Mouse (Mus musculus) liver, embryonic 16.5 days (tissue): ENCODE measurements around the gene Cryba1. TPM values are rescaled to one million over a fixed set of nuclear protein-coding genes. Genes with fewer than 3 reads are reported as not detected.
"Not testable (repeated sequence)": the region's sequence is repeated elsewhere in the genome, so short reads cannot be mapped to it uniquely, and the experiment has no call there.

Experiments used
- ATAC-seq: fragments of 200-750 bp; cut with Nextera tagmentation; 2 replicates; pipeline ENCODE4 v1.8.0; 2017; ENCODE audit warnings: low read depth, mild to moderate bottlenecking, moderate number of reproducible peaks, moderate library complexity
- H3K27ac ChIP-seq: fragments of 300-500 bp; sonication (generic); 2 replicates; pipeline ENCODE4 v1.5.1; 2014; ENCODE audit warnings: mild to moderate bottlenecking, low read length
- H3K27me3 ChIP-seq: fragments of 300-500 bp; sonication (generic); 2 replicates; pipeline ENCODE4 v1.6.1; 2014; ENCODE audit warnings: low read depth, low read length, mixed read lengths; ENCODE audit not compliant: control insufficient read depth, insufficient read depth
- H3K36me3 ChIP-seq: fragments of 300-500 bp; sonication (generic); 2 replicates; pipeline ENCODE4 v1.6.1; 2014; ENCODE audit warnings: mild to moderate bottlenecking; ENCODE audit not compliant: control insufficient read depth, insufficient read depth
- H3K4me1 ChIP-seq: fragments of 300-500 bp; sonication (generic); 2 replicates; pipeline ENCODE4 v1.6.1; 2014; ENCODE audit warnings: low read depth, low read length, mixed read lengths; ENCODE audit not compliant: control insufficient read depth
- H3K4me2 ChIP-seq: fragments of 300-500 bp; sonication (generic); 2 replicates; pipeline ENCODE4 v1.6.1; 2014; ENCODE audit warnings: low read depth, low read length, mixed read lengths
- H3K4me3 ChIP-seq: fragments of 300-500 bp; sonication (generic); 2 replicates; pipeline ENCODE4 v1.5.1; 2014; ENCODE audit warnings: low read depth, mild to moderate bottlenecking, low read length
- H3K9ac ChIP-seq: fragments of 300-500 bp; sonication (generic); 2 replicates; pipeline ENCODE4 v1.6.1; 2014; ENCODE audit warnings: low read depth, low read length
- H3K9me3 ChIP-seq: fragments of 300-500 bp; sonication (generic); replicated peaks from 2 replicates; pipeline ENCODE4 v1.6.1; 2016; ENCODE audit warnings: low read length; ENCODE audit not compliant: control insufficient read depth
- WGBS: fragments of 180-500 bp; shearing (Covaris S2); extraction: QIAGEN DNeasy Blood & Tissue Kit; methylation state at CpG from one replicate; pipeline ENCODE4 v1.1.7; 2014; ENCODE audit not compliant: insufficient replicate concordance; 5-methylcytosine and 5-hydroxymethylcytosine counted together
- polyA plus RNA-seq: library from polyadenylated mRNA; unstranded; fragments of >200 nt; fragmentation: Nextera tagmentation; extraction: Ambion mirVana; gene quantifications from 2 replicates; pipeline ENCODE4 v1.2.1, GENCODE M21; 2015

Gene Cryba1
- polyA plus RNA-seq, 1 experiment from 2014 or later: not detected

DNA sequence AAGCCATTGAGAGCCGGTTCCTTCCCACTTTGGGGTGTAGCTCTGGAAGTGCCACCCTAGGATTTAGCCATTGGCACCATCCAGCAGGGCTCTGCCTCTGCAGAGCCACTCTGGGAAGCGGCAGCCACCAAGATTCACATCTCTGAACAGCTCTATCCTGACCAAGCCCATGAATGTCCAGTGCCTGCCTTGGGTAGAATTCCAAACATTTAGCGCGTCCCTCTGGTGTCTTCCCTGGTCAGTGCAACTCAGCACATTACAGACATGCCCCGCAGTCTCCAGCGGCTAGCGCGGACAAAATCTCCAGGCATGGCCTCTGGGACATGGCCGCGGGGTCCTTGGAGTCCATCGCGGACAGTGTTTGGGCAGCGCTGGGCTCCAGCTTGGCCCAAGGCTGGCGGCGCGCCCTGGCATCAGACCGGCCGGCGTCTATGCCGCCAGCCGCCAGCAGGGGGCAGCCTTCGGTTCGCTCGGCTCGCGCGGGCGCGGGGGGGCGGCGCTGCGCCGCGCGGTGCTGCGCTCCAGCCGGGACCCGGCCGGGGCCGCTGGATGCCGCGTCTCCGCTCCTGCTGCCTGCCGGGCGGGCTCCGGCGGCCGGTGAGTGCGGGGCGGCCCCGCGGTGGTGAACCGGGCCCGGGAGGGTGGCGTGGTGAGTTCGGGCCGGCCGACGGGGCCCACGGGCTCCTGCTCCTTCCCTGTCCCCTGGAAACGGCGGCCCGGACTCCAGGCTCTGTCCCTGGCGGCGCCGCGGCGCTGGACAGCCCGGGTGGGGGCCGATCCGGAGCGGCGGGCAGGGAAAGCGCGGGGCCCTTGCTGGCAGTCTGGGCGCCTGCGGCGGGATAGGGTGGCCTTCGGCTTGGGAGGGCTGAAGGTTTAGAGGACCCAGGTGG lies 37.9 kb upstream of the Cryba1 start, which contains the start of gene Myo18a:
Myo18a (plus strand) TSS at position 464 of the 890 bp plus-strand sequence.
- Histone ChIP-seq H3K27me3 (no peaks in the 10 kb centered on the region), H3K4me2 (peak within 1 kb of the TSS; percentile 96), H3K36me3 (no peaks in the 10 kb centered on the region), H3K27ac (peak within 1 kb of the TSS; percentile 76), H3K9ac (peak within 1 kb of the TSS; percentile 96), H3K9me3 (no peaks in the 10 kb centered on the region), H3K4me3 (peak within 1 kb of the TSS; percentile 81), H3K4me1 (peaks cover 44% of the 10 kb centered on the region)
- ATAC-seq: peak; percentile 71
- 3% methylated on average over 70 of the region's 79 CpGs for WGBS

- Histone ChIP-seq H3K4me2 (no peak overlapping the region), H3K4me3 (no peak overlapping the region), H3K36me3 (no peaks in the 10 kb centered on the region), H3K4me1 (peaks cover 20% of the 10 kb centered on the region), H3K9me3 (no peaks in the 10 kb centered on the region), H3K9ac (no peak overlapping the region), H3K27me3 (no peaks in the 10 kb centered on the region), H3K27ac (no peak overlapping the region)
- 38% methylated on average over 4 of the region's 4 CpGs for WGBS
- no peak for ATAC-seq
These were observed 34.9 kb upstream of the Cryba1 start for GRCm38 (mm10) chr11:77760031-77760430.

DNA sequence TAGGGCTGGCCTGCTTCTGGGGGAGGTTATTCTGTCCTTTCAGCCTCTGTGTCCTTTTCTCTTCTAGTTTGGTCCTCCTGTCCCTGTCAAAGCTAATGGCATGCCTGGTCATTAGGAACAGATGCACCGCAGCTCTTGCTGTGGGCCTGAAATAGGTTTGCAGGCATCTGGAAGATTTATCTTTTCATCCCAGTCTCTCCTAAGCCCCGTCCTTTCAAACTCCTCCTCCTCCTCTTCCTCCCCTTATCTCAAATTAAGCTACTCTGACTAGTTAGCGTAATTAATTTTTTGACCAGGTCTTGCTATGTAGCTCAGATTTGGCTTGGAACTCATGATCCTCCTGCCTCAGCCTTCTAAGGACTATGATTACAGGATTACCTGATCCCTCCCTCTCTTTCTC lies 28.4 kb upstream of the Cryba1 start:
- Histone ChIP-seq H3K27me3 (no peaks in the 10 kb centered on the region), H3K9me3 (no peaks in the 10 kb centered on the region), H3K4me2 (peak overlapping the region; percentile 31), H3K36me3 (no peaks in the 10 kb centered on the region), H3K4me3 (no peak overlapping the region), H3K4me1 (peaks cover 25% of the 10 kb centered on the region), H3K27ac (peak overlapping the region; percentile 65), H3K9ac (no peak overlapping the region)
- ATAC-seq: peak; percentile 65
- 18% methylated on average over 3 of the region's 3 CpGs for WGBS

- H3K36me3 ChIP-seq: no peaks in the 10 kb centered on the region
- 32% methylated on average over 5 of the region's 5 CpGs for WGBS
- H3K9me3 ChIP-seq: no peaks in the 10 kb centered on the region
- no peak overlapping the region for H3K4me3 ChIP-seq
- H3K9ac ChIP-seq: 0 out of 2 replicates have a peak overlapping the region, but pooled peaks have one; percentile 29
- peak overlapping the region; percentile 31 for H3K4me2 ChIP-seq
- peak; percentile 81 for ATAC-seq
- peaks cover 25% of the 10 kb centered on the region for H3K4me1 ChIP-seq
- peak overlapping the region; percentile 65 for H3K27ac ChIP-seq
- no peaks in the 10 kb centered on the region for H3K27me3 ChIP-seq
These were observed 27.4 kb upstream of the Cryba1 start for GRCm38 (mm10) chr11:77752525-77752924.

GRCm38 (mm10) chr11:77748996-77749395 lies 23.9 kb upstream of the Cryba1 start:
- Histone ChIP-seq H3K4me2 (no peak overlapping the region), H3K9me3 (no peaks in the 10 kb centered on the region), H3K9ac (no peak overlapping the region), H3K27me3 (no peaks in the 10 kb centered on the region), H3K36me3 (no peaks in the 10 kb centered on the region), H3K4me1 (peaks cover 32% of the 10 kb centered on the region), H3K27ac (no peak overlapping the region), H3K4me3 (no peak overlapping the region)
- 67% methylated on average over 5 of the region's 5 CpGs for WGBS
- ATAC-seq: no peak

DNA sequence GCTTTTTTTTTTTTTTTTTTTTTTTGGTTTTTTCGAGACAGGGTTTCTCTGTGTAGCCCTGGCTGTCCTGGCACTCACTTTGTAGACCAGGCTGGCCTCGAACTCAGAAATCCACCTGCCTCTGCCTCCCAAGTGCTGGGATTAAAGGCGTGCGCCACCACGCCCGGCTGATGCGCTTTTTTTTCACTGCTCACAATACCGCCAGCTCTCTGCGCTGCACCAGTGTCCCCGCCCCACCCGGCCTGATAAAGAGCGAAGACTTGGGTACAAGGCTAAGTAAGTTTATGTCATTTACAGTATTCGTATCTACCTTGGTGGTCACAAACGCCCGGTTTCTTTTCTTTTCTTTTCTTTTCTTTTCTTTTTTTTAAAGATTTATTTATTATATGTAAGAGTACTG lies 22.0 kb upstream of the Cryba1 start:
- H3K4me2 ChIP-seq, H3K27me3 ChIP-seq, H3K4me3 ChIP-seq, H3K9me3 ChIP-seq, H3K36me3 ChIP-seq, H3K9ac ChIP-seq, H3K27ac ChIP-seq: not testable (repeated sequence)
- peak; percentile 51; the same call in 1 of the 2 replicates for ATAC-seq
- peaks cover 13% of the 10 kb centered on the region for H3K4me1 ChIP-seq
- 70% methylated on average over 14 of the region's 15 CpGs for WGBS

DNA sequence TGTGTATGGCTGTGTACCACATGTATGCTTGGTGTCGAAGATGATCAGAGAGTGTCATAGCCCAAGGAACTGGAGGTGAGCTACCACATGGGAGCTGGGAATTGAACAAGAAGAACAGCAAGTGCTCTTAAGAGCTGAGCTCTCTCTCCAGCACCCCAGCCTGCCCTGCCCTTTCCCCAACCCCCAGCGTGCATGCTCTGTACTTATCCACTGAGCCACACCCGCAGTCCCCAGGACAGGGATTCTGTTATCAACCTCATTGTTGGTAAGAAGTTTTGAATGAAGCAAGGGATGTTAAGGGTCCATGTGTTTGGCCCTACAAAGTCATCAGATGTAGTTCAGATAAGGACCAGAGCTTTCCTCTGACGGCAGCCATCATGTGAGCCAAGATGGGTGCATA lies 21.6 kb upstream of the Cryba1 start:
- WGBS: 32% methylated on average over 4 of the region's 4 CpGs
- Histone ChIP-seq H3K9me3 (no peaks in the 10 kb centered on the region), H3K27ac (no peak overlapping the region), H3K36me3 (no peaks in the 10 kb centered on the region), H3K4me2 (no peak overlapping the region), H3K9ac (no peak overlapping the region), H3K4me1 (peaks cover 10% of the 10 kb centered on the region), H3K27me3 (no peaks in the 10 kb centered on the region), H3K4me3 (no peak overlapping the region)
- peak; percentile 79 for ATAC-seq

DNA sequence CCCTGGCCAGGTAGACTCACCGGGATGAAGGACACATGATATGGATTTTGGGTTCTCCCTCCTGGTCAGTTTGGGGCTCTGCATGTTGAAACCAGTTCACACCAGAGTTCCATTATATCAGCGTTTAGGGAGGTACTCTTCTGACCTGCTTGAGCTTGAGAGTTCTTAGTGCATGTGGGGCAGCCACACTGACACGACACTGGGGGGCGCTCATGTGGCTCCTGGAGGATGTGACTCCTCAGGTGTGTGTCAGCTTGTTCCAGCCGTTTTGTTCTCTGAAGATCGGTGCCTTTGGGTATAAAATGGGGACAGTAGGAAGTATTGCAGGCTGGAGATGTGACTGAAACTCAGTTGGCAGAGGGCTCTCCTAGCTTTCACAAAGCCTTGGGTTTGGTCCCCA lies 18.9 kb upstream of the Cryba1 start:
- Histone ChIP-seq H3K4me2 (no peak overlapping the region), H3K27ac (no peak overlapping the region), H3K4me3 (no peak overlapping the region), H3K9ac (no peak overlapping the region), H3K9me3 (no peaks in the 10 kb centered on the region), H3K4me1 (peaks cover 10% of the 10 kb centered on the region), H3K36me3 (no peaks in the 10 kb centered on the region), H3K27me3 (no peaks in the 10 kb centered on the region)
- ATAC-seq: no peak
- 25% methylated on average over 6 of the region's 6 CpGs for WGBS

DNA sequence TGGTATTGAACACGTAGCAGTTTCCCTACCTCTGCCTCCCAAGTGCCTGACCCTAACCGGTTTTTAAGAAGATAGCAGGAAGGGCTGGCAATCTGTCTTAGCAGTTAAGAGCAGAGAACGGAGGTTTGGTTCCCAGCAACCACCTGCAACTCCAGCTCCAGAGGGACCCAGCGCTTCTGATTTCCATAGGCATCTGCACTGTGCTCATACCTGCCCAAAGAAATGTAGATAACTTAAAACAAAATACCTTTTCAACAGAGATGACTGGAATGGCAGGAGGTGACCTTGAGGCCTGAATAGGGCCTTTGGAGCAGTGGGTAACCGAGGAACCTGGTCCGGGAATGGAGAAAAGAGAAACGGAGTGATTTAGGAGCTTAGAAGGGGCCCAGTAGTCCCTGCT lies 13.5 kb upstream of the Cryba1 start:
- 52% methylated on average over 7 of the region's 7 CpGs for WGBS
- H3K4me2 ChIP-seq: no peak overlapping the region
- H3K27ac ChIP-seq: no peak overlapping the region
- no peak overlapping the region for H3K9ac ChIP-seq
- no peaks in the 10 kb centered on the region for H3K4me1 ChIP-seq
- H3K9me3 ChIP-seq: no peaks in the 10 kb centered on the region
- H3K36me3 ChIP-seq: no peaks in the 10 kb centered on the region
- H3K4me3 ChIP-seq: no peak overlapping the region
- no peaks in the 10 kb centered on the region for H3K27me3 ChIP-seq
- ATAC-seq: no peak
